Mouse (Mus musculus): Measurements from ENCODE around the gene Gm8897. TPM values are rescaled to one million over a fixed set of nuclear protein-coding genes. Genes with fewer than 3 reads are reported as not detected.

Gene Gm8897
- polyA plus RNA-seq (2014; fragmentation: Illumina TruSeq; extraction: RNeasy Lipid Tissue Mini Kit (QIAGEN cat#74804); ENCODE audit: low read depth, low replicate concordance) = not detected

GRCm38 (mm10) chr5:11416118-11416517 lies at the start of gene Gm8897:
Gene Gm8897, plus strand, starts transcription at chr5:11416418.

Other genes with a start within 250 kb of the Gm8897 start
- not detected for gene Gm5861, start 233.3 kb upstream of the Gm8897 start, polyA plus RNA-seq (2014; fragmentation: Illumina TruSeq; extraction: RNeasy Lipid Tissue Mini Kit (QIAGEN cat#74804); ENCODE audit: low read depth, low replicate concordance)
- gene Gm8890, start 160.4 kb upstream of the Gm8897 start, polyA plus RNA-seq (2014; fragmentation: Illumina TruSeq; extraction: RNeasy Lipid Tissue Mini Kit (QIAGEN cat#74804); ENCODE audit: low read depth, low replicate concordance) = not detected
- not detected for gene Speer1, start 74.9 kb upstream of the Gm8897 start, polyA plus RNA-seq (2014; fragmentation: Illumina TruSeq; extraction: RNeasy Lipid Tissue Mini Kit (QIAGEN cat#74804); ENCODE audit: low read depth, low replicate concordance)
- not detected for gene Gm8906, start 86.3 kb downstream of the Gm8897 start, polyA plus RNA-seq (2014; fragmentation: Illumina TruSeq; extraction: RNeasy Lipid Tissue Mini Kit (QIAGEN cat#74804); ENCODE audit: low read depth, low replicate concordance)
- not detected for gene Gm6460, start 178.5 kb downstream of the Gm8897 start, polyA plus RNA-seq (2014; fragmentation: Illumina TruSeq; extraction: RNeasy Lipid Tissue Mini Kit (QIAGEN cat#74804); ENCODE audit: low read depth, low replicate concordance)

Data from kidney, adult 10 weeks (tissue).